Mouse (Mus musculus) limb, embryonic 10.5 days (tissue): ENCODE data around the gene Ssu72. TPM values are rescaled to one million over a fixed set of nuclear protein-coding genes. Genes with fewer than 3 reads are reported as not detected.
"Not testable (repeated sequence)": the region's sequence is repeated elsewhere in the genome, so short reads cannot be mapped to it uniquely, and the experiment has no call there.

Experiments
- DNase-seq: peaks from one replicate; pipeline ENCODE4 v3.0.0-alpha.2; 2017; ENCODE audit warnings: low spot score
- H3K27ac ChIP-seq: fragments of 300-500 bp; sonication (generic); 2 replicates; pipeline ENCODE4 v1.5.1; 2016; ENCODE audit warnings: mild to moderate bottlenecking
- H3K27me3 ChIP-seq: fragments of 300-500 bp; sonication (generic); 2 replicates; pipeline ENCODE4 v1.6.1; 2016; ENCODE audit warnings: low read depth, mild to moderate bottlenecking; ENCODE audit not compliant: poor library complexity, severe bottlenecking
- H3K36me3 ChIP-seq: fragments of 300-500 bp; sonication (generic); 2 replicates; pipeline ENCODE4 v1.6.1; 2016; ENCODE audit warnings: mild to moderate bottlenecking, moderate library complexity
- H3K4me1 ChIP-seq: fragments of 300-500 bp; sonication (generic); 2 replicates; pipeline ENCODE4 v1.6.1; 2016
- H3K4me3 ChIP-seq: fragments of 300-500 bp; sonication (generic); 2 replicates; pipeline ENCODE4 v1.5.1; 2016; ENCODE audit warnings: mild to moderate bottlenecking, moderate library complexity
- H3K9me3 ChIP-seq: fragments of 300-500 bp; sonication (generic); replicated peaks from 2 replicates; pipeline ENCODE4 v1.6.1; 2016; ENCODE audit warnings: mild to moderate bottlenecking
- WGBS: fragments of 180-500 bp; shearing (Covaris S2); methylation state at CpG from one replicate; pipeline ENCODE4 v1.1.7; 2016; 5-methylcytosine and 5-hydroxymethylcytosine counted together
- polyA plus RNA-seq: library from polyadenylated mRNA; unstranded; fragments of >200 nt; fragmentation: Nextera tagmentation; extraction: Ambion mirVana; gene quantifications from 2 replicates; pipeline ENCODE4 v1.2.1, GENCODE M21; 2016

Gene Ssu72
- polyA plus RNA-seq, 1 experiment from 2014 or later: 161 TPM

DNA sequence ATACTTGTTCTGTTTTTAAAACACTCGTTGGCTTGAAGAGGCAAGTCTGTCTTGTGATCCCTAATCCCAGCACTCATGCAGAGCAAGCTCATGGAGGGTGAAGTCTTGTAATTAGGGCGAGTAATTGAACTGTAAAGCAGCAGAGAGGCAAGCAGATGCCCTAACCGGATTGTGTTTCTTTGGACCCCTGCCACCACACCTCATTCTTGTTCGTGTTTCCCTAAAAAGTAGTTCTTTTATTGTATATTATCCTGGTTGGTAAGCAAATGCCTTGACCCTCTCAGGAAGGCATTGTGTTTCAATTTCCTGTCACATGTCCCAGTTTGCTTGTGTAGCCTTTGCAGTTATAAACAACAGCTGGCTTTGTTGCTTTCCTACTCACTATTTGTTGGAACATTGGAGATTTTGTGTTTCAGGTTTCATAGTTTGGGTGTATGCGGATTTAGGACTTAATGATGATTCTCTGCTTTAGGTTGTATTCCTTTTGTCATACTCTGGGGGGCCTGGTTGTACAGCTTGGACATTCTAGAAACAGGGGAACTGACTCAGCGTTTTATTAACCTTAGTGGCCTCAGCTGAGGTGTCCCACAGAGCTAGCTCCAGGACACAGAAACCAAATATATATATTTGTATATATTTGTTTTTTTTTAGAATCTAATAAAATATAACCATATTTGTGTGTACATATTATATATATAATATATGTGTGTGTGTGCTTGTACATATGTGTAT lies 6.1 kb downstream of the Ssu72 start:
- Histone ChIP-seq H3K36me3 (peaks cover 31% of the 10 kb centered on the region), H3K27me3 (no peaks in the 10 kb centered on the region), H3K4me1 (peaks cover 17% of the 10 kb centered on the region), H3K27ac (peak overlapping the region; percentile 27; the same call in 1 of the 2 replicates), H3K9me3 (no peaks in the 10 kb centered on the region), H3K4me3 (no peak overlapping the region)
- WGBS: 69% methylated on average over 6 of the region's 6 CpGs
- DNase-seq: no peak

DNA sequence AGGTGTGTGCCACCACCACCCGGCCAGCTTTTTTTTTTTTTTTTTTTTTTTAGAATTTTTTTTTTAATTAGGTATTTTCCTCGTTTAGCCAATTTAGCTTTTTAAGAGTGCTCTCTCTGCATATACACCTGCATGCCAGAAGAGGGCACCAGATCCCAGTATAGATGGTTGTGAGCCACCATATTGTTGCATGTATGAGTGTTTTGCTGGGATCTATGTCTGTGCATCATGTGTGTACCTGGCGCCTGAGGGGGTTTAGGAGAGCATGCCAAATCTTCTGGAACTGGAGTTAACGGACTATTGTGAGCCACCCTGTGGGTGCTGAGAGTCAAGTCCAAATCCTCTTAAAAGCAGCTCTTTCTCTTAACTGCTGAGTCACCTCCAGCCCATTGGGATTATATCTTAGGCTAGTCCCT lies 17.1 kb downstream of the Ssu72 start:
- 64% methylated on average over 4 of the region's 4 CpGs for WGBS
- Histone ChIP-seq H3K27ac (no peak overlapping the region), H3K27me3 (no peaks in the 10 kb centered on the region), H3K9me3 (no peaks in the 10 kb centered on the region), H3K36me3 (peaks cover 55% of the 10 kb centered on the region), H3K4me1 (no peaks in the 10 kb centered on the region), H3K4me3 (no peak overlapping the region)
- no peak for DNase-seq

DNA sequence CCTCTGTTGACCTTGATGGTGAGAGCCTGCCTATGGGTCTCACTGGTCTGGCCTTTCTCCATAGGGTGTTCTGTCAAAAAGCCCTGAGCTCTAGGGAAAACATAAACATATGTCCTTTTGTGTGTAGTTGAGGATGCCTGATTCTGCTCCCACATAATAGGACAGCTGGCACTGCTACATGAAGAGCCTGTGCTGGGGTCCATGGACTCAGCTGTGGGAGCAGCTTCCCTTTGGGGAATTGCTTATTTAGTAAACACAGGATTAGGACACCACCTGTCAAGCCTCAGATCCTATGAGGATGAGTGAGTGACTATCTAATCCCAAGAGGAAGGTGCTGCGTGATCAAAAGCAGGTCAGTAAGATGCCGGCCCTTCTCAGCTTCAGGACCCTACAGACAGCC lies 23.4 kb downstream of the Ssu72 start:
- Histone ChIP-seq H3K27me3 (no peaks in the 10 kb centered on the region), H3K27ac (no peak overlapping the region), H3K4me1 (no peaks in the 10 kb centered on the region), H3K4me3 (no peak overlapping the region), H3K9me3 (no peaks in the 10 kb centered on the region), H3K36me3 (peaks cover 72% of the 10 kb centered on the region)
- WGBS: 90% methylated on average over 2 of the region's 2 CpGs
- no peak for DNase-seq

DNA sequence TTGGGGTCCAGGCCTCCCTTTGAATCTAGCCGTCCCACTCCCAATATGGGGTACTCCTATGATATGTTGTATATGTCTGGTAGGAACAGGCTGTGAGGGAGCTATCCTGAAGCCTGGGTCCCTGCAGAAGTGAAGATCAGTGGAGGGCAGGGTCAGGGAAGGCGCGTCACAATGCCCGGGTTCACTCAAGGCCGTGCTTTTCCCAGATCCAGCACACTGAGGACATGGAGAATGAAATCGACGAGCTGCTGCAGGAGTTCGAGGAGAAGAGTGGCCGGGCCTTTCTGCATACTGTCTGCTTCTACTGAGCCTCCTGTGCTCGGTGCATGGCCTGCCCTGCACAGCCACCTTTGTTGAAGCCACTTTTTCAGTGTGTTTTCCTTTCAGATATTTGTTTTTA lies 28.7 kb downstream of the Ssu72 start:
- peaks cover 66% of the 10 kb centered on the region for H3K36me3 ChIP-seq
- WGBS: 89% methylated on average over 10 of the region's 10 CpGs
- H3K27ac ChIP-seq: no peak overlapping the region
- H3K4me1 ChIP-seq: peaks cover 37% of the 10 kb centered on the region
- H3K9me3 ChIP-seq: no peaks in the 10 kb centered on the region
- no peak for DNase-seq
- H3K4me3 ChIP-seq: no peak overlapping the region
- no peaks in the 10 kb centered on the region for H3K27me3 ChIP-seq

DNA sequence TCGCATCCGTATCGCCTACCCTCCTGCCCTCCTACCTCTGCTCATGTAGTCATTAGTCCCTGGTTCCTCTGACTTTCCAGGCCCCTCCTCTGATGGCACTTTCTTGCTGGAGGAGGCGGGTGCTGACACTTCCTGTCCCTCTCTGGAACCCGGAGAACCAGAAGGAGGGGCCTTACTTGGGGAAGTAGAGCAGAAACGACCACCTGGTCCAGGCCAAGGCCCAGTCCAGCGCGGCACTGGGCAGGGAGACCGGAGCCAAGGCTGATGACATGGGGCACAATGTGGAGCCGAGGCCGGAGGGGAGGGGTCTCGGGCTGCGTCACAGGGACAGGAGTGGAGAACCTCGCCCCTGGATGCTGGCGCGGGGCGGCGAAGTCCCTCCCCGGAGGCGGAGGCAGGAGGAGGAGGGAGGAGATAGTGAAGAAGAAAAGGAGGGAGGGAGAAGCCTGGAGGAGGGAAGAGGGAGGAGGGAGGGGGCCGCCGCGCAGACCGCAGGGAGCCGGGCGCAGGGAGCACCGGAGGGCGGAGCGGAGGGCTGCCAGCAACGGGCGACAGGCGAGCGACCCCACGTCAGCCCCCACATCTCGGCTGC lies 29.8 kb downstream of the Ssu72 start, which contains the start of gene Tmem240:
Gene Tmem240, plus strand, starts transcription at position 451 of the 592 bp plus-strand sequence.
- DNase-seq: peak; percentile 91
- H3K4me1 ChIP-seq: peaks cover 41% of the 10 kb centered on the region
- no peaks in the 10 kb centered on the region for H3K9me3 ChIP-seq
- H3K4me3 ChIP-seq: peak within 1 kb of the TSS; percentile 82
- peak within 1 kb of the TSS; percentile 92 for H3K27ac ChIP-seq
- peaks cover 71% of the 10 kb centered on the region for H3K36me3 ChIP-seq
- WGBS: under 1% methylated on average over 31 of the region's 35 CpGs
- H3K27me3 ChIP-seq: no peaks in the 10 kb centered on the region

DNA sequence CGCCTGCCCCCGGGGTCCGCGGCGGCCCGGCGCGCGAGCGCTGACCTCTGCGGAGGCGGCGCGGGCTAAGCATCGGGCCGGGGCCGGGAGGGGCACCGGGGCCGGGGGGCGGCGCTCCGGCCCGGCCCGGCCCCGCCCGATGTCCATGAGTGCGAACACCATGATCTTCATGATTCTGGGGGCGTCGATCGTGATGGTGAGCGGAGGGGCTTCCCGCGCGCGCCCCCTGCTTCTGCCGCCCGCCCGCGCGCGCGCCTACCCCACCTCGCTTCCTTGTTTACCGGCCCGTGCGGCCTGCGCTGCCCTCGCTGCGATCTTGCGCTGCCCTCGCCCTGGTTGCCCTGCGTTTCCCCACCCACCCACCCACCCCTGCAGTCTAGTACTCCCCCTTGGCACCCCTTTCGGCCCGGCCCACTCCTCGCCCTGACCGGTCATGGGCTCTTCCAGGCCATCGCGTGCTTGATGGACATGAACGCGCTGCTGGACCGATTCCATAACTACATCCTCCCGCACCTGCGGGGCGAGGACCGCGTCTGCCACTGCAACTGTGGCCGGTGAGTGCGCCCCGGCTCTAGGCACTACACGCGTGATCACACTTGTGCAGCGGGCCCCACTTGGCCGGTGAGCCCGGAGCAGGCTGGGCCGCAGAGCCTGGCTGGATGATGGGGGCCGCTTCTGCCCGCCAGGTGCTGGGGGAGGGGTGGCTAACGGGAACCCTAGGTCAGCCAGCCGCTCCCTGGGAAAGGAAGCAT lies 30.5 kb downstream of the Ssu72 start:
- Histone ChIP-seq H3K27ac (peak overlapping the region; percentile 92), H3K36me3 (peaks cover 72% of the 10 kb centered on the region), H3K9me3 (no peaks in the 10 kb centered on the region), H3K4me1 (peaks cover 41% of the 10 kb centered on the region), H3K27me3 (no peaks in the 10 kb centered on the region), H3K4me3 (peak overlapping the region; percentile 82)
- under 1% methylated on average over 69 of the region's 79 CpGs for WGBS
- peak; percentile 69 for DNase-seq

DNA sequence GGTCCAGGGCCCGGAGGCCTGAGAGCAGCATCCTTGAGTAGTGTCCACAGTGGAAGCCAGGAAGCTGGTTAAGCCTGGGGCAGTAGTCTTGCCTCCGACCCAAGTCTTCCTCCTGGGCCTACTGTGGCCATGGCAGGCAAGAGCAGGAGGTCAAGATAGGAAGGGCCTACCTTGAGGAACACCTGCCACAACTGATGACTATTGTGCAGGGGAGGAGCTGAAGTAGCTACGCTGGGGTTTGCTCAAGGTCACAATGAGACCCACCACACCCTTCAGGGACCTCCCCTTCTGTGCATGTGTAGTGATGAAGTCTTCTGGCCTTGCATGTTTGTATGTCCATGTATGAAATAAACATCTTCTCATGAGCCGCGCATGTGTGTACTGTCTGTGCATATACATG lies 31.2 kb downstream of the Ssu72 start:
- no peaks in the 10 kb centered on the region for H3K27me3 ChIP-seq
- whole genome bisulfite sequencing: 77% methylated on average over 5 of the region's 5 CpGs
- H3K36me3 ChIP-seq: peaks cover 76% of the 10 kb centered on the region
- H3K4me3 ChIP-seq: peak overlapping the region; percentile 82
- peaks cover 41% of the 10 kb centered on the region for H3K4me1 ChIP-seq
- DNase-seq: no peak
- no peaks in the 10 kb centered on the region for H3K9me3 ChIP-seq
- H3K27ac ChIP-seq: peak overlapping the region; percentile 92

DNA sequence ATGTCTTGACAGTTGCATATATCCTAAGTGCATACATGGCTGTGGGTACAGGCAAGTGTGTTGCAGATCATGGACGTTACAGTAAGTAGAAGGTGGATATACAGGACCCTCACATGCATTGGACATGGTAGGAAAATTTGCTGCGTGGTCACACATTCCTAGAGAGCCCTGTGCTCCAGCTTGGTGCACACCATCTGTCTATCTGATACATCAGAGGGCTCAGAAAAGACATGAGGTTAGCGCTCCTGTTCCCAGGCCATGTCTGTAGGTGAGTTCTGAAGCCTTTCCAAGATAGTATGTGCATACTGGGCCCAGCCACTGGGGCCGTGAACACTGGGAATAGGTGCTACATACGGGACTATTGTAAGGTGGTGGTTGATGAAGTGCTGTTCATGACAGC lies 31.8 kb downstream of the Ssu72 start:
- 89% methylated on average over 5 of the region's 5 CpGs for WGBS
- Histone ChIP-seq H3K9me3 (no peaks in the 10 kb centered on the region), H3K27me3 (no peaks in the 10 kb centered on the region), H3K36me3 (peaks cover 76% of the 10 kb centered on the region), H3K4me1 (peaks cover 41% of the 10 kb centered on the region), H3K27ac (no peak overlapping the region), H3K4me3 (0 out of 2 replicates have a peak overlapping the region, but pooled peaks have one; percentile 82)
- DNase-seq: no peak

DNA sequence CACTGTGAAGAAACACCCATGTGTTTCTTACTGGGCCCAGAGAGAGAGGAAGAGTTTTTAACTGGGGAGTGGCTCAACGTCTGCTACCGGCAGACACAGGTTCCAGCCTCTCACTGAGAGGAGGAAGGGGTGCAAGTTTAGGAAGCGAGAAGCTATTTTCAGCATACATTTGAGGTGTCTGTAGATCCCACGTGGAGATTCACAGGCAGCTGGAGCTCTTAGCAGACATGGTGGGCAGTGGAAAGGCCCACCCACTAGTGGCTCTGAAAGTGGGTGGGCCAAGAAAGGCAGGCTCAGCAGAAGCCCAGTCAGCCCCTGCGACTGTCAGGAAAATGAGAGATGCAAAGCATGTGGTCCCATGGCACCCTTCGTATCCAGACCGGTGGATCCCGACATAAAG lies 33.7 kb downstream of the Ssu72 start:
- WGBS: 71% methylated on average over 8 of the region's 8 CpGs
- no peak for DNase-seq

DNA sequence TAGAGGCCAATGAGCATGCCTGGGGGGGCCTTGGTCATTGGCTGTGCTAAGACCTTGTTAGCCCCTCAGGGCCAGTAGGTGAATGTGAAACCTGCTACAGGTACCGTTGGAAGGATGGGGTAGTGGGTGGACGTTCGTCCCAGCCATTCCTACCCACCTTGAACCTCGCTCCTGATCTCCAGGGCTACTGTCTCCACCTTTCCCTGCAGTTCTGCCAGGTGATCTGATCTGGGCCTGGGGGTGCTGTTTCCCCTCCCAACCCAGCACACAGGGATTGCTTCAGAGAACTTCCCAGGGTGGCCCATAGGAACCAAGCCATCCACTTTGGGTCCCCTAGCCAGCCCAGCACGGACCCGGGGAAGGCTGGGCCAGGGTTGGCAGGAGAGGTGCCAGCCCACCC lies 34.6 kb downstream of the Ssu72 start:
- H3K9me3 ChIP-seq: no peaks in the 10 kb centered on the region
- H3K4me3 ChIP-seq: no peak overlapping the region
- WGBS: 84% methylated on average over 6 of the region's 6 CpGs

More for the DNA sequence above, 33.7 kb downstream of the Ssu72 start:
- no peak overlapping the region for H3K4me3 ChIP-seq
- H3K36me3 ChIP-seq: peaks cover 76% of the 10 kb centered on the region
- H3K9me3 ChIP-seq: no peaks in the 10 kb centered on the region
- H3K27ac ChIP-seq: no peak overlapping the region
- H3K4me1 ChIP-seq: peaks cover 40% of the 10 kb centered on the region
- no peaks in the 10 kb centered on the region for H3K27me3 ChIP-seq

DNA sequence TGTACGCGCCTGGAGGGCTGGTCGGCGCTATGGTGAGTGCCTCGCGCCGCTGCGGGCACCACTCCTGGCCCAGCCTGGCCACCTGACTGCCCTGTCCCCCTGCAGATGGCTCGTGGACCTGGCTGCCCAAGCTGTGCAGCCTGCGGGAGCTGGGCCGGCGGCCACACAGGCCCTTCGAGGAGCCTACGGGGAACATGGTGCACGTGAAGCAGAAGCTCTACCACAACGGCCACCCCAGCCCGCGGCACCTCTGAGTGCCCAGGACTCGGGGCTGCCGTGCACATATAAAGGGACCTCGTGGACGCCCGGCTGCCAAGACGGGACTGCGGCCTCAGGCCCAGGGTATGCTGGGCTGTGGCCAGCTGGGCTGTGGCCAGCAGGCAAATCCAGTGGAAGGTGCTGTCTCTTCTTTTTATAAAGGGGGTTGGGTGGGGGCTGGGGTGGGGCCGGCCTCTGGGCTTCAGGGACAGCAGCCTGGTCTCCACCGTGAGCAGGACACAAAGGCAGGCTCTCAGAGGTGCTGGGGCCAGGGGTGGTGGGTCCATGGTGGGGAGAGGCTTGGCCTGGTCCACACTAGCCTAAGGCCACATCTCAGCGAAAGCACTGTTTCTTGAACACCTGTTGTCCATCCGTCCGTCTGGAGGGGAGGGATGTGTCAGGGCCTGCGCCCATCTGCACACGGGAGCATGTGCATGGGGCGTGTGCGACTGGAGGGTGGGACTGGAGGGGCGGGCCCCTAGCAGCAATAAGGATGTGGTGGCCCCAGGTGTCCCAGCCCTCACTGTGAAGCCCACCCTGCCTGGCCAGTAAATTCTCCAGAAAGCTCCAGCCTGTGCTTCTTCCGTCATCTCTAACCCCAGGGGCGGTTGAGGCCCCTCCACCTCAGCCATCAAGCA lies 35.4 kb downstream of the Ssu72 start:
- Histone ChIP-seq H3K36me3 (peaks cover 86% of the 10 kb centered on the region), H3K27me3 (no peaks in the 10 kb centered on the region), H3K27ac (no peak overlapping the region), H3K9me3 (no peaks in the 10 kb centered on the region), H3K4me1 (peaks cover 23% of the 10 kb centered on the region), H3K4me3 (no peak overlapping the region)
- DNase-seq: no peak
- WGBS: 84% methylated on average over 37 of the region's 37 CpGs

More for the DNA sequence above, 34.6 kb downstream of the Ssu72 start:
- H3K27ac ChIP-seq: no peak overlapping the region
- H3K4me1 ChIP-seq: peaks cover 31% of the 10 kb centered on the region
- no peak for DNase-seq
- peaks cover 83% of the 10 kb centered on the region for H3K36me3 ChIP-seq
- no peaks in the 10 kb centered on the region for H3K27me3 ChIP-seq

DNA sequence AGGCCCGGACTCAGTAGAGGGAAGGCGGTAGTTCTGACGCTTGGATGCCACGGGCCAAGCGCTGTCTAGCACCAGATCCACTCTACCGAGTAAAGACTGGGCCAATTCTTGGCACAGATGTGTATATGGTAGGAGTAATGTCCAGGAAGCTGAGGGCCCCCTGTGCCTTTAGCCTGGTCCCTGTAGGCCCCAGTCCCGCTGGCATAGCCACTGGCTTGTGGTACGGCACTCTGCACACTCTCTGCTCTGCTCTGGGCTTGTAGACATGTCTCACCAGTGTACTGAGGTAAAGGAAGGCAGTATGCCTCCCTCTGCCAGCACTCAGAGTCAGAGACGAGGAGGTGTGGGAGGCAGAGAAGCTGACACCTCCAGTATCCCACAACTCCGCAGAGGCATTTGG lies 36.1 kb downstream of the Ssu72 start:
- peaks cover 18% of the 10 kb centered on the region for H3K4me1 ChIP-seq
- not testable (repeated sequence) for H3K27me3 ChIP-seq, DNase-seq, H3K4me3 ChIP-seq, H3K9me3 ChIP-seq, H3K27ac ChIP-seq
- 90% methylated on average over 10 of the region's 10 CpGs for WGBS
- peaks cover 93% of the 10 kb centered on the region for H3K36me3 ChIP-seq
